Mouse (Mus musculus) heart, postnatal 10 days (tissue): ENCODE results near the gene Olfr1385. TPM values are rescaled to one million over a fixed set of nuclear protein-coding genes. Genes with fewer than 3 reads are reported as not detected.
"Not testable (repeated sequence)": the region's sequence is repeated elsewhere in the genome, so short reads cannot be mapped to it uniquely, and the experiment has no call there.

ENCODE experiments used
- DNase-seq, 2 experiments: peaks; one replicate each; pipeline ENCODE4 v3.0.0; 2021
- intact Hi-C: fragments of 180-260 bp; cut with DNase I; formaldehyde crosslinking; loops from one replicate; pipeline ENCODE4 v1.15.1; 2025
- total RNA-seq, 2 experiments: library from RNA; stranded (reverse); gene quantifications; 2 replicates each; pipeline ENCODE4 v1.2.3; 2021

Gene Olfr1385
- not detected for total RNA-seq

DNA sequence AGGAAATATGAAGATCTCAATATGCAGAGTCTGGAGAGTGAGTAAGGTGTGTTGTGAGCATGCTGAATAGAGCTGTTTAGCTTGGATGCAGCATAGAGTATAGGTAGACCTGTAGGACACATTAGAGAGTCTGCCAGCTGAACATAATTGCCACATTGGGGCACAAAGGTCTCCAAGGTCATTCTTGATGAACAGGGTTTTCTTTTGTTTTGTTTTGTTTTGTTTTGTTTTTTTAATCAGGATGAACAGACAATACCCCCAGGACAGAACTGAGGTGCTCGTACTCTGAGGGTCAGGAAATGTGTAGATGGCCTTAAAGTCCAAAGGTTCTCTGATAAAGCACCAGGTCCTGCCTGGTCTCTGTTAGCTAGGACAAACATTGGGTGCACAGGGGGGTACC lies at the start of gene Olfr1385:
TSS of gene Olfr1385 (plus strand) at position 301 of the 400 bp plus-strand sequence.
- intact Hi-C loops, DNase-seq: not testable (repeated sequence)

DNA sequence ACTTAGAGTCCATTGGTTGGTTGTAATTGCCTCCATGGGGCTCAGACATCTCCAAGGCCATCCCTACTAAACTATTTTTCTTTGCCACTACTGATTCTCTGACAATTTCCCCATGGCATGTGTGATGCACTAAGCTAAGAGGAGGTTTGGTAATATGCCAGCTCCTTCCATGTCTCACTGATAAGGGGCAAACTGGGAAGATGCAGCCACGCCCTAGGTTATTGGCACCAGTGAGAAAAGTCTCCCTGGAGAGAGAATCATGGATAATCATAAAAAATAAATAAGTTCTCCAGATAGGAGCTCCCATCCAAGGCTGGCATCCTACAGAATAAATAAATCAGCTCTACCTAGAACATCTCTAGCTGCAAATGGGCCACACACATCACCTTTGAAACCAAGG lies 33.8 kb upstream of the Olfr1385 start, which contains the start of gene Olfr1387:
TSS of gene Olfr1387 (plus strand) at position 301 of the 400 bp plus-strand sequence.
- intact Hi-C loops = no loop called here
- no peak for DNase-seq

DNA sequence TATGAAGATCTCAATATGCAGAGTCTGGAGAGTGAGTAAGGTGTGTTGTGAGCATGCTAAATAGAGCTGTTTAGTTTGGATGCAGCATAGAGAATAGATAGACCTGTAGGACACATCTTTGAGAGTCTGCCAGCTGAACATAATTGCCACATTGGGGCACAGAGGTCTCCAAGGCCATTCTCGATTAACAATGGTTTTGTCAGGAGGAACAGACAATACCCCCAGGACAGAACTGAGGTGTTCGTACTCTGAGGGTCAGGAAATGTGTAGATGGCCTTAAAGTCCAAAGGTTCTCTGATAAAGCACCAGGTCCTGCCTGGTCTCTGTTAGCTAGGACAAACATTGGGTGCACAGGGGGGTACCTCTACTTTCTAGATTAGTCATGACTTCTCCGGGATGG lies 24.1 kb upstream of the Olfr1385 start, which contains the start of gene Olfr1386:
TSS of gene Olfr1386 (plus strand) at position 301 of the 400 bp plus-strand sequence.
- DNase-seq, intact Hi-C loops: not testable (repeated sequence)

DNA sequence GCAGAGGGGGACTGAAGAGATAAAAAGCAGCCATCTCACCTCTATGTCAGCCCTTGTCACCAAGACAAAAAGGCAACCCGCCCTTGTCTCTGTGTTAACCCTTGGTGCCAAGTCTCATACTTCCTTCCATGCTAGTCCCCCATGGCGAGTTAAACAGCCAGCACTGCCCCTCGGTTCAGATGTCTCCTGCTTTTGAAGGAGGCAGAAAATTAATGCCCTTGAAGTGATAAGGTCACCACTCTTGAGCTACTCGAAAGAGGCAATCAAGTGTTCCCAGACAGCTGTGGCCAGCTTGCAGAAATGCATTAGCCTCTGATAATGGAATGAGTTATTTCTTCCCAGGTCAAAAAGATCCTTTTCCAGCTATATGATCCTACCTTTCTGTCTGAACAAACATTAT lies 2.9 kb upstream of the Olfr1385 start:
- no peak for DNase-seq
- intact Hi-C loops = no loop called here

DNA sequence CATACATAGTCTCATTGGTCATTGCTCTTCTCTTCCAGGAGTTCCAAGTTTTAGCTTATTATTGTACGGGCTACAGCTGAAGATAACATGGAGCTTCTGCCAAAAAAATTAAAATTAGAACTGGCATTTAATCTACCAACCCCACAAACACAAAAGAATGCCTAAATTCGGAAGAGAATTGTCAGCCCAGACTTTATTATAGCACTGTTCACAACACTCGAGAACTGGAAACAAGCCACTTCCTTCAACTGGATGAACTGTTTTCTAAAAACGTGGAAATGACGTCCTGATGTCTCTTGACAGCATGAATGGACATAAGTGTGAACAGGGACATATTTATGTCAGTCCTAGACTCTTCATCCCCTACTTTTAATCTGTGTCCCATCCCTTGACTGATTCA lies 29.2 kb downstream of the Olfr1385 start:
- intact Hi-C loops = no loop called here
- peak in 1 of 2 experiments; percentile 14 for DNase-seq

DNA sequence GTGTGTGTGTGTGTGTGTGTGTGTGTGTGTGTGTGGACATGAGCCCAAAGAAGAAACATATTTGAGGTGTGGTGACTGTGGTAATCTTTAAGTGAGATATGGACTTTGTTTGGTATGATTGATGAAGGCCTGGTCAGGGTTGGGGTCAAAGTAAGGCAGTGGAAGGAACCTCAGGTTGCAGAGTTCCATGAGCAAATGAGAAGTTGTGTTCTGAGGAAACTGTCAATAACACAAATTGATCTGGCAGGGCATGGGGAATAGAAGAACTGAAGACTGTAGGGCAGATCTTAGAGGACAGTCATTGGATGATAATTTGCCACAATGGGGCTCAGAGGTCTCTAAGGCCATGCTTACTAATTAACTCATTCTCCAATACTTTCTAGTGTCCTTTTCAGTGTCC lies 30.5 kb downstream of the Olfr1385 start, which contains the start of gene Olfr1383:
TSS of gene Olfr1383 (plus strand) at position 301 of the 400 bp plus-strand sequence.
- intact Hi-C loops = no loop called here
- DNase-seq = no peak

DNA sequence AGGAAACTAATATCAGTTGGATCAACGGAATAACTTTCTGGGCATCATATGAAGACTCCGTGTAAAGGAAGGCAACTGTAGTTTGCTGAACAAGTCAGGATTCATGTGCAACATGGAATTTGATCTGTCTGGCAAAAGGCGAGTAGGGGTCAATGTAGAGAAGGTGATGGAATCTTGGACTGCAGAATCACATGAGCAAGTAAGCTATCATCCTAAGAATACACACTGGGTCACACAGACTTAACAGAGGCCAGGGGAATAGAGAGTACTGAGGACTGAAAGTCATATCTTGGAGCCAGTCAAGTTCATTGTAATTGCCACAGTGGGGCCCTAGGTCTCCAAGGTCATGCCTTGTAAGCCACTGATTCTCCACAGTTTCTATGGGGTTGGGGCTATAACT lies 39.1 kb downstream of the Olfr1385 start, which contains the start of gene Olfr1382:
TSS of gene Olfr1382 (plus strand) at position 301 of the 400 bp plus-strand sequence.
- intact Hi-C loops = no loop called here
- no peak for DNase-seq

DNA sequence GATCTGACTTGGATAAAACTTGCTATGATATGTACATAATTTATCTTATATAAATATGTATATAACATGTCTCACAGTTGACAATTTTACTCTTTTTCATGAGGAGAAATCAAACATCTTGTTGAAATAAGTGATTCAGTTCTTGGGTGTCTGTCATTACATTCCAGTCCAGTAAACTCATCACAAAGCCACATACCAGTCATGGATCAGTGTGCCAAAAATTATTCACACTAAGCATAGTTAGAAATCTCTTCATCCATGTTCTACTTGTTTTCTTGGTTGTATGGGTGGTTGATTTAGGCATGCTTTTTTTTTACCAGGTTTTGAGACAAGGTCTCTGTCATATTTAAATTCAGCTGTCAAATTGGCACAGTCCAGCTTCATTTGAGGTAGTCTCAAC lies 43.9 kb downstream of the Olfr1385 start:
- intact Hi-C loops = no loop called here
- no peak for DNase-seq

DNA sequence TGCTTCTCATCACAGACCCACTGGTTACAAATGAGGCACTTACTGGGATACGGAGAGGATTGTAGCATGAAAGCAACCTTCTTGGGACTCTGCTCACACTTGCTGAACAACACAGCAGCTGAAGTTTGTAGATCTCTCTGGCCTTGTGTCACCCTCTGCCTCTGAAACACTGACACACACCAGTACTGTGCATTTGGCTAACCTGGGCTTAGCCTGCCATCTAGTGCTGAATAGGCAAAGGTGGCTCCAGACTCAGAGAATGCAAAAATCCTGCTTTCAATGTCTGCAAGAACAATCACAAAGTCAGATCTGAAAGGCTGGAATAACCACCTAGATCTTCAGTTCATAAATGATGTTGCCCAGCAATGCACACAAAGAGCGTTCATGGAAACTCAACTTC lies 47.8 kb downstream of the Olfr1385 start:
- peak; percentile 9 to 11 for DNase-seq
- intact Hi-C loops = loop anchor here (5.0 kb wide), 2 partner anchors 264 to 349 kb away; partner anchors contain the start of gene Btnl9

DNA sequence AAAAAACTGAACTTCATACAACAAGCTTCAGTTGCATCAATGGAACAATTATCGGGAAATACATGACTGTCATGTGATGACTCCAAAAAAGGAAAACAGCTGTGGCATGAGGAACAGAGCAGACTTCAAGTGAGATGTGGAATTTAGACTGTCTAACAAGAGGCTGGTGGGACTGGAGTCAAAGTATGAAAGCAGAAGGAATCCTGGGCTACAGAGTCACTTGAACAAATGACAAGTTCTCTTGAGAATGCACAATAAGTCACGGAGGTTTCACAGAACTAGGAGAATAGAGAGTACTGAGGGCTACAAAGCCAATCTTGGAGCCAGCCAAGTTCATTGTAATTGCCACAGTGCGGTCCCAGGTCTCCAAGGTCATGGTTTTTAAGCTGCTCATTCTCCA lies 54.3 kb downstream of the Olfr1385 start, which contains the start of gene Olfr1381:
TSS of gene Olfr1381 (plus strand) at position 301 of the 400 bp plus-strand sequence.
- DNase-seq, intact Hi-C loops: not testable (repeated sequence)

Other genes starting within 250 kb of the Olfr1385 start
- 10 to 100 TPM; 84.4 to 86.9 TPM for gene Mgat1, start 244.9 kb upstream of the Olfr1385 start, total RNA-seq
- under 1 TPM; 0.17 to 0.35 TPM for gene Olfr1393, start 210.8 kb upstream of the Olfr1385 start, total RNA-seq
- gene Olfr1392, start 203.8 kb upstream of the Olfr1385 start, total RNA-seq = not detected
- gene Olfr10, start 184.3 kb upstream of the Olfr1385 start, total RNA-seq = not detected
- not detected for gene Olfr1391, start 166.3 kb upstream of the Olfr1385 start, total RNA-seq
- not detected for gene Olfr1390, start 153.9 kb upstream of the Olfr1385 start, total RNA-seq
- gene Olfr1389, start 66.0 kb upstream of the Olfr1385 start, total RNA-seq = not detected
- under 1 TPM; 0.10 to 0.14 TPM for gene Olfr1388, start 52.4 kb upstream of the Olfr1385 start, total RNA-seq
- gene Olfr1387, start 33.7 kb upstream of the Olfr1385 start, total RNA-seq = not detected
- not detected for gene Olfr1386, start 24.0 kb upstream of the Olfr1385 start, total RNA-seq
- under 1 TPM in 1 of 2 experiments, not detected in 1; 0.42 TPM for gene Olfr1384, start 17.7 kb downstream of the Olfr1385 start, total RNA-seq
- gene Olfr1383, start 30.6 kb downstream of the Olfr1385 start, total RNA-seq = under 1 TPM; 0.69 to 0.91 TPM
- gene Olfr1382, start 39.2 kb downstream of the Olfr1385 start, total RNA-seq = not detected
- gene Olfr1381, start 54.4 kb downstream of the Olfr1385 start, total RNA-seq = not detected
- not detected for gene Olfr1380, start 67.8 kb downstream of the Olfr1385 start, total RNA-seq
- gene Flt4, start 120.2 kb downstream of the Olfr1385 start, total RNA-seq = 10 to 100 TPM; 14.5 to 14.9 TPM
- 10 to 100 TPM in 1 of 2 experiments, not detected in 1; 15.7 TPM for gene Scgb3a1, start 174.5 kb downstream of the Olfr1385 start, total RNA-seq
- gene Cnot6, start 223.7 kb downstream of the Olfr1385 start, total RNA-seq = 10 to 100 TPM; 49.2 to 56.2 TPM